Mouse (Mus musculus) liver, embryonic 11.5 days (tissue): ENCODE data around the gene Msi2. TPM values are rescaled to one million over a fixed set of nuclear protein-coding genes. Genes with fewer than 3 reads are reported as not detected.

Experiments used
- ATAC-seq: fragments of 200-750 bp; cut with Nextera tagmentation; replicated peaks from 2 replicates; pipeline ENCODE4 v1.8.0; 2017; ENCODE audit warnings: moderate number of reproducible peaks, mild to moderate bottlenecking, moderate TSS enrichment, moderate library complexity; ENCODE audit not compliant: low FRiP score
- DNase-seq: peaks from one replicate; pipeline ENCODE4 v3.0.0-alpha.2; 2017; ENCODE audit warnings: low spot score
- H3K27ac ChIP-seq: fragments of 300-500 bp; sonication (generic); 2 replicates; pipeline ENCODE4 v1.5.1; 2014; ENCODE audit warnings: mild to moderate bottlenecking, low read depth, low read length, control low read depth
- H3K27me3 ChIP-seq: fragments of 300-500 bp; sonication (generic); replicated peaks from 2 replicates; pipeline ENCODE4 v1.6.1; 2014; ENCODE audit warnings: low read length, mixed read lengths; ENCODE audit not compliant: control insufficient read depth, insufficient read depth
- H3K36me3 ChIP-seq: fragments of 300-500 bp; sonication (generic); 2 replicates; pipeline ENCODE4 v1.6.1; 2014; ENCODE audit warnings: mild to moderate bottlenecking, low read length, moderate library complexity, mixed read lengths; ENCODE audit not compliant: control insufficient read depth, insufficient read depth
- H3K4me1 ChIP-seq: fragments of 300-500 bp; sonication (generic); replicated peaks from 2 replicates; pipeline ENCODE4 v1.6.1; 2014; ENCODE audit warnings: low read length, mixed read lengths; ENCODE audit not compliant: control insufficient read depth, insufficient read depth
- H3K4me2 ChIP-seq: fragments of 300-500 bp; sonication (generic); 2 replicates; pipeline ENCODE4 v1.6.1; 2014; ENCODE audit warnings: mild to moderate bottlenecking, control low read depth, moderate library complexity
- H3K4me3 ChIP-seq: fragments of 300-500 bp; sonication (generic); 2 replicates; pipeline ENCODE4 v1.5.1; 2014; ENCODE audit warnings: low read depth, low read length, control low read depth
- H3K9ac ChIP-seq: fragments of 300-500 bp; sonication (generic); 2 replicates; pipeline ENCODE4 v1.6.1; 2014; ENCODE audit warnings: low read depth, low read length, control low read depth
- H3K9me3 ChIP-seq: fragments of 300-500 bp; sonication (generic); 2 replicates; pipeline ENCODE4 v1.6.1; 2016; ENCODE audit warnings: low read length, inconsistent platforms, mixed read lengths; ENCODE audit not compliant: control insufficient read depth
- WGBS: fragments of 180-500 bp; shearing (Covaris S2); extraction: QIAGEN DNeasy Blood & Tissue Kit; methylation state at CpG from one replicate; pipeline ENCODE4 v1.1.7; 2014; 5-methylcytosine and 5-hydroxymethylcytosine counted together
- polyA plus RNA-seq: library from polyadenylated mRNA; unstranded; fragments of >200 nt; fragmentation: Nextera tagmentation; extraction: Ambion mirVana; gene quantifications from 2 replicates; pipeline ENCODE4 v1.2.1, GENCODE M21; 2014

Gene Msi2
- polyA plus RNA-seq, 1 experiment from 2014 or later: 8.2 TPM

GRCm38 (mm10) chr11:88457241-88457738 lies 261.0 kb downstream of the Msi2 start:
- H3K36me3 ChIP-seq: no peaks in the 10 kb centered on the region
- peaks cover 19% of the 10 kb centered on the region for H3K4me1 ChIP-seq
- no peaks in the 10 kb centered on the region for H3K9me3 ChIP-seq
- ATAC-seq (no peak), DNase-seq (no peak)
- H3K4me3 ChIP-seq: no peak overlapping the region
- H3K27ac ChIP-seq: no peak overlapping the region
- no peak overlapping the region for H3K4me2 ChIP-seq
- H3K27me3 ChIP-seq: no peaks in the 10 kb centered on the region
- no peak overlapping the region for H3K9ac ChIP-seq
- WGBS: 81% methylated on average over 10 of the region's 10 CpGs

- H3K27me3 ChIP-seq: no peaks in the 10 kb centered on the region
- 42% methylated on average over 19 of the region's 19 CpGs for WGBS
- H3K4me3 ChIP-seq: no peak overlapping the region
- H3K9me3 ChIP-seq: no peaks in the 10 kb centered on the region
- DNase-seq (no peak), ATAC-seq (peak; percentile 75)
- no peak overlapping the region for H3K27ac ChIP-seq
- no peak overlapping the region for H3K9ac ChIP-seq
- no peaks in the 10 kb centered on the region for H3K36me3 ChIP-seq
- peaks cover 19% of the 10 kb centered on the region for H3K4me1 ChIP-seq
- H3K4me2 ChIP-seq: peak overlapping the region; percentile 26
Observed at GRCm38 (mm10) chr11:88454867-88455806, 263.2 kb downstream of the Msi2 start.

- no peak for DNase-seq
- Histone ChIP-seq H3K27ac (no peak overlapping the region), H3K36me3 (no peaks in the 10 kb centered on the region)
Observed at GRCm38 (mm10) chr11:88449180-88449579, 269.1 kb downstream of the Msi2 start.

GRCm38 (mm10) chr11:88448571-88448970 lies 269.7 kb downstream of the Msi2 start:
- Histone ChIP-seq H3K4me3 (no peak overlapping the region), H3K4me2 (no peak overlapping the region), H3K4me1 (peaks cover 2% of the 10 kb centered on the region; the same call in 1 of the 2 replicates), H3K27ac (no peak overlapping the region), H3K36me3 (no peaks in the 10 kb centered on the region; the same call in 1 of the 2 replicates), H3K9ac (no peak overlapping the region), H3K9me3 (no peaks in the 10 kb centered on the region), H3K27me3 (no peaks in the 10 kb centered on the region)
- DNase-seq (no peak), ATAC-seq (no peak)
- 46% methylated on average over 3 of the region's 3 CpGs for WGBS

More at GRCm38 (mm10) chr11:88449180-88449579, 269.1 kb downstream of the Msi2 start:
- no peak overlapping the region for H3K4me2 ChIP-seq
- H3K9ac ChIP-seq: no peak overlapping the region
- no peak overlapping the region for H3K4me3 ChIP-seq
- no peaks in the 10 kb centered on the region for H3K9me3 ChIP-seq
- H3K4me1 ChIP-seq: peaks cover 2% of the 10 kb centered on the region; the same call in 1 of the 2 replicates
- no peaks in the 10 kb centered on the region for H3K27me3 ChIP-seq
- ATAC-seq: no peak
- 82% methylated on average over 6 of the region's 6 CpGs for WGBS

GRCm38 (mm10) chr11:88447350-88447749 lies 271.0 kb downstream of the Msi2 start:
- H3K27me3 ChIP-seq: no peaks in the 10 kb centered on the region
- H3K4me3 ChIP-seq: no peak overlapping the region
- peaks cover 2% of the 10 kb centered on the region; the same call in 1 of the 2 replicates for H3K4me1 ChIP-seq
- 87% methylated on average over 11 of the region's 11 CpGs for WGBS
- H3K27ac ChIP-seq: no peak overlapping the region
- no peak overlapping the region for H3K9ac ChIP-seq
- DNase-seq: no peak
- no peaks in the 10 kb centered on the region for H3K9me3 ChIP-seq
- H3K36me3 ChIP-seq: no peaks in the 10 kb centered on the region; the same call in 1 of the 2 replicates
- H3K4me2 ChIP-seq: no peak overlapping the region
- ATAC-seq: no peak

GRCm38 (mm10) chr11:88443905-88444304 lies 274.4 kb downstream of the Msi2 start:
- peaks cover 6% of the 10 kb centered on the region; the same call in 1 of the 2 replicates for H3K4me1 ChIP-seq
- no peak for DNase-seq
- H3K4me2 ChIP-seq: no peak overlapping the region
- H3K27ac ChIP-seq: no peak overlapping the region
- H3K9ac ChIP-seq: no peak overlapping the region
- H3K36me3 ChIP-seq: no peaks in the 10 kb centered on the region; the same call in 1 of the 2 replicates
- no peak for ATAC-seq
- no peaks in the 10 kb centered on the region for H3K27me3 ChIP-seq
- 93% methylated on average over 14 of the region's 14 CpGs for WGBS
- H3K4me3 ChIP-seq: no peak overlapping the region
- no peaks in the 10 kb centered on the region for H3K9me3 ChIP-seq

GRCm38 (mm10) chr11:88443291-88443690 lies 275.0 kb downstream of the Msi2 start:
- ATAC-seq: no peak
- 85% methylated on average over 8 of the region's 8 CpGs for WGBS
- no peaks in the 10 kb centered on the region; the same call in 1 of the 2 replicates for H3K36me3 ChIP-seq
- H3K4me1 ChIP-seq: peaks cover 6% of the 10 kb centered on the region; the same call in 1 of the 2 replicates
- no peaks in the 10 kb centered on the region for H3K9me3 ChIP-seq
- H3K9ac ChIP-seq: no peak overlapping the region
- H3K4me2 ChIP-seq: no peak overlapping the region
- H3K27me3 ChIP-seq: no peaks in the 10 kb centered on the region
- no peak for DNase-seq
- no peak overlapping the region for H3K4me3 ChIP-seq
- no peak overlapping the region for H3K27ac ChIP-seq

- Histone ChIP-seq H3K27me3 (no peaks in the 10 kb centered on the region), H3K4me3 (no peak overlapping the region), H3K9ac (no peak overlapping the region), H3K4me1 (peaks cover 3% of the 10 kb centered on the region; the same call in 1 of the 2 replicates), H3K4me2 (no peak overlapping the region), H3K36me3 (no peaks in the 10 kb centered on the region; the same call in 1 of the 2 replicates), H3K27ac (no peak overlapping the region), H3K9me3 (no peaks in the 10 kb centered on the region)
- DNase-seq (no peak), ATAC-seq (no peak)
- 73% methylated on average over 12 of the region's 12 CpGs for WGBS
Observed at GRCm38 (mm10) chr11:88441871-88442740, 276.2 kb downstream of the Msi2 start.
